Mouse (Mus musculus): ENCODE results near the gene Etd. TPM values are rescaled to one million over a fixed set of nuclear protein-coding genes. Genes with fewer than 3 reads are reported as not detected.
A peak's percentile ranks its signal among the peaks of the same experiment; 100 is the strongest.
"Not testable (repeated sequence)": the region's sequence is repeated elsewhere in the genome, so short reads cannot be mapped to it uniquely, and the experiment has no call there.

The Etd gene
- not detected for total RNA-seq (2021)

GRCm38 (mm10) chrX:53434618-53435017, at the start of gene Etd:
TSS of gene Etd (plus strand) at chrX:53434918.
- intact Hi-C loops (cut with DNase I): no loop called here
- no peak for DNase-seq (ENCODE audit: extremely low spot score in 1 of 2, low spot score in 2 of 2)

GRCm38 (mm10) chrX:53386362-53386761, 48.4 kb upstream of the Etd start:
- intact Hi-C loops (cut with DNase I): no loop called here
- no peak for DNase-seq (ENCODE audit: extremely low spot score in 1 of 2, low spot score in 2 of 2)

GRCm38 (mm10) chrX:53432888-53433287, 1.8 kb upstream of the Etd start:
- intact Hi-C loops (cut with DNase I): no loop called here
- no peak for DNase-seq (ENCODE audit: extremely low spot score in 1 of 2, low spot score in 2 of 2)

- DNase-seq (ENCODE audit: extremely low spot score in 1 of 2, low spot score in 2 of 2): peak in 1 of 2 experiments; percentile 4
Observed at GRCm38 (mm10) chrX:53459573-53459972, 24.9 kb downstream of the Etd start.

GRCm38 (mm10) chrX:53464194-53464593, 29.5 kb downstream of the Etd start:
- intact Hi-C loops (cut with DNase I): not testable (repeated sequence)

More at GRCm38 (mm10) chrX:53459573-53459972, 24.9 kb downstream of the Etd start:
- intact Hi-C loops (cut with DNase I): no loop called here

More at GRCm38 (mm10) chrX:53464194-53464593, 29.5 kb downstream of the Etd start:
- DNase-seq (ENCODE audit: extremely low spot score in 1 of 2, low spot score in 2 of 2): not testable (repeated sequence)

Other genes with a start within 250 kb of the Etd start
- not detected for gene Plac1, start 194.8 kb upstream of the Etd start, total RNA-seq (2021)
- 1 to 10 TPM; 3.2 to 3.4 TPM for gene Fam122b, start 165.1 kb upstream of the Etd start, total RNA-seq (2021)
- gene Fam122c, start 161.5 kb upstream of the Etd start, total RNA-seq (2021): not detected
- gene Mospd1, start 64.4 kb upstream of the Etd start, total RNA-seq (2021): 10 to 100 TPM; 15.5 to 15.6 TPM
- gene Rtl8c, start 173.1 kb downstream of the Etd start, total RNA-seq (2021): 100 to 1,000 TPM; 175 to 185 TPM
- gene Gm14597, start 174.1 kb downstream of the Etd start, total RNA-seq (2021): not detected
- 100 to 1,000 TPM; 277 to 348 TPM for gene Rtl8a, start 208.8 kb downstream of the Etd start, total RNA-seq (2021)
- 100 to 1,000 TPM; 232 to 245 TPM for gene Rtl8b, start 235.5 kb downstream of the Etd start, total RNA-seq (2021)